Mouse (Mus musculus) CH12.LX (cell line): ENCODE measurements around the gene Lif. TPM values are rescaled to one million over a fixed set of nuclear protein-coding genes. Genes with fewer than 3 reads are reported as not detected.

Source experiments
- DNase-seq: peaks from one replicate; pipeline ENCODE4 v3.0.0-alpha.2; 2013; ENCODE audit errors: extremely low read depth
- H3K27ac ChIP-seq: 2 replicates; pipeline ENCODE4 v1.5.1; 2012; ENCODE audit warnings: low read depth, mild to moderate bottlenecking, control low read depth, moderate library complexity; ENCODE audit not compliant: insufficient read depth
- H3K27me3 ChIP-seq: replicated peaks from 2 replicates; pipeline ENCODE3; 2012; ENCODE audit warnings: inconsistent platforms
- H3K36me3 ChIP-seq, 2 experiments: replicated peaks in 1 of 2; 2 replicates each; pipeline versions ENCODE3 to v1.6.1; 2012; ENCODE audit warnings: inconsistent platforms in 1 of 2, low read length in 1 of 2, mild to moderate bottlenecking in 1 of 2, mixed read lengths in 1 of 2, moderate library complexity in 1 of 2; ENCODE audit not compliant: control insufficient read depth in 1 of 2, insufficient read depth in 1 of 2
- H3K4me1 ChIP-seq, 2 experiments: 2 replicates each; pipeline ENCODE4 v1.6.1; 2012; ENCODE audit warnings: inconsistent platforms in 1 of 2, moderate library complexity in 1 of 2; ENCODE audit not compliant: insufficient read depth in 2 of 2, control insufficient read depth in 1 of 2
- H3K4me2 ChIP-seq: 2 replicates; pipeline ENCODE4 v1.6.1; 2012; ENCODE audit warnings: low read depth, mild to moderate bottlenecking, control low read depth; ENCODE audit not compliant: poor library complexity, insufficient read depth, severe bottlenecking
- H3K4me3 ChIP-seq, 3 experiments: fragments of 150-350 bp in 1 of 3; sonication (generic) in 1 of 3; replicated peaks in 1 of 3; 2 replicates each; pipeline versions ENCODE3 to v1.5.1; 2011 to 2012; ENCODE audit warnings: low read depth in 2 of 3, low read length in 2 of 3, mild to moderate bottlenecking in 2 of 3, moderate library complexity in 2 of 3, control low read depth in 1 of 3, improper control_type of control experiment in 1 of 3, inconsistent platforms in 1 of 3, mixed read lengths in 1 of 3; ENCODE audit not compliant: poor library complexity in 1 of 3
- H3K79me2 ChIP-seq: replicated peaks from 2 replicates; pipeline ENCODE4 v1.6.1; 2012; ENCODE audit warnings: mild to moderate bottlenecking, moderate library complexity; ENCODE audit not compliant: control insufficient read depth, poor library complexity, insufficient read depth, severe bottlenecking; ENCODE audit errors: extremely low read depth
- H3K9ac ChIP-seq: 2 replicates; pipeline ENCODE4 v1.6.1; 2012; ENCODE audit warnings: low read depth, mild to moderate bottlenecking, control low read depth, moderate library complexity; ENCODE audit not compliant: insufficient read depth
- H3K9me3 ChIP-seq: replicated peaks from 2 replicates; pipeline ENCODE3; 2012; ENCODE audit warnings: low read length, inconsistent platforms, mixed read lengths
- BHLHE40 ChIP-seq: IDR thresholded peaks from 2 replicates; pipeline ENCODE4 v1.6.1; 2011; ENCODE audit warnings: mild to moderate bottlenecking, low read depth, low read length, improper control_type of control experiment
- CHD2 ChIP-seq: IDR thresholded peaks from 2 replicates; pipeline ENCODE4 v1.6.1; 2011; ENCODE audit warnings: low read length, improper control_type of control experiment
- E2F4 ChIP-seq: IDR thresholded peaks from 2 replicates; pipeline ENCODE4 v1.6.1; 2011; ENCODE audit warnings: low read depth, low read length, improper control_type of control experiment; ENCODE audit not compliant: insufficient replicate concordance
- ELF1 ChIP-seq: IDR thresholded peaks from 2 replicates; pipeline ENCODE4 v1.6.1; 2014; ENCODE audit warnings: low read depth, mild to moderate bottlenecking, inconsistent platforms, low read length, improper control_type of control experiment
- EP300 ChIP-seq: IDR thresholded peaks from 2 replicates; pipeline ENCODE4 v1.6.1; 2011; ENCODE audit warnings: low read length, improper control_type of control experiment
- ETS1 ChIP-seq: conservative IDR thresholded peaks from 2 replicates; pipeline ENCODE4 v1.6.1; 2012; ENCODE audit warnings: low read depth, mild to moderate bottlenecking, inconsistent platforms, low read length, improper control_type of control experiment, moderate library complexity
- GABPA ChIP-seq: IDR thresholded peaks from 2 replicates; pipeline ENCODE4 v1.6.1; 2012; ENCODE audit warnings: low read depth, low read length, improper control_type of control experiment, inconsistent platforms; ENCODE audit not compliant: insufficient replicate concordance
- HCFC1 ChIP-seq: IDR thresholded peaks from 2 replicates; pipeline ENCODE4 v1.6.1; 2012; ENCODE audit warnings: low read depth, mild to moderate bottlenecking, inconsistent platforms, low read length, improper control_type of control experiment
- IRF4 ChIP-seq: IDR thresholded peaks from 2 replicates; pipeline ENCODE4 v1.6.1; 2014; ENCODE audit warnings: low read depth, mild to moderate bottlenecking, inconsistent platforms, low read length, improper control_type of control experiment
- JUN ChIP-seq: IDR thresholded peaks from 2 replicates; pipeline ENCODE4 v1.6.1; 2011; ENCODE audit warnings: low read depth, mild to moderate bottlenecking, low read length, improper control_type of control experiment, moderate library complexity; ENCODE audit not compliant: insufficient read depth
- JUND ChIP-seq: conservative IDR thresholded peaks from 2 replicates; pipeline ENCODE4 v1.6.1; 2011; ENCODE audit warnings: low read depth, low read length, improper control_type of control experiment
- MAFK ChIP-seq: IDR thresholded peaks from 2 replicates; pipeline ENCODE4 v1.6.1; 2011; ENCODE audit warnings: low read length, improper control_type of control experiment; ENCODE audit not compliant: insufficient replicate concordance
- MAX ChIP-seq: IDR thresholded peaks from 2 replicates; pipeline ENCODE4 v1.6.1; 2011; ENCODE audit warnings: low read length, improper control_type of control experiment
- MAZ ChIP-seq: IDR thresholded peaks from 2 replicates; pipeline ENCODE4 v1.6.1; 2012; ENCODE audit warnings: low read depth, mild to moderate bottlenecking, inconsistent platforms, low read length, improper control_type of control experiment, moderate library complexity
- MXI1 ChIP-seq: IDR thresholded peaks from 2 replicates; pipeline ENCODE4 v1.6.1; 2011; ENCODE audit warnings: mild to moderate bottlenecking, low read depth, low read length, improper control_type of control experiment
- MYC ChIP-seq: IDR thresholded peaks from 2 replicates; pipeline ENCODE4 v1.6.1; 2011; ENCODE audit warnings: low read depth, mild to moderate bottlenecking, improper control_type of control experiment, low read length
- NELFE ChIP-seq: IDR thresholded peaks from 2 replicates; pipeline ENCODE4 v1.6.1; 2011; ENCODE audit warnings: low read depth, low read length, improper control_type of control experiment
- POLR2AphosphoS2 ChIP-seq: IDR thresholded peaks from 2 replicates; pipeline ENCODE4 v1.6.1; 2011; ENCODE audit warnings: low read depth, low read length, improper control_type of control experiment
- RAD21 ChIP-seq: IDR thresholded peaks from 2 replicates; pipeline ENCODE4 v1.6.1; 2011; ENCODE audit warnings: low read depth, mild to moderate bottlenecking, low read length, improper control_type of control experiment, moderate library complexity
- RCOR1 ChIP-seq: conservative IDR thresholded peaks from 2 replicates; pipeline ENCODE4 v1.6.1; 2012; ENCODE audit warnings: low read depth, mild to moderate bottlenecking, inconsistent platforms, low read length, improper control_type of control experiment
- SIN3A ChIP-seq: IDR thresholded peaks from 2 replicates; pipeline ENCODE4 v1.6.1; 2012; ENCODE audit warnings: low read length, improper control_type of control experiment, inconsistent platforms
- SMC3 ChIP-seq: IDR thresholded peaks from 2 replicates; pipeline ENCODE4 v1.6.1; 2011; ENCODE audit warnings: low read depth, low read length, improper control_type of control experiment
- UBTF ChIP-seq: IDR thresholded peaks from 2 replicates; pipeline ENCODE4 v1.6.1; 2012; ENCODE audit warnings: low read depth, mild to moderate bottlenecking, inconsistent platforms, low read length, improper control_type of control experiment, moderate library complexity
- USF1 ChIP-seq: IDR thresholded peaks from 2 replicates; pipeline ENCODE4 v1.6.1; 2014; ENCODE audit warnings: low read depth, mild to moderate bottlenecking, inconsistent platforms, low read length, improper control_type of control experiment
- USF2 ChIP-seq: conservative IDR thresholded peaks from 2 replicates; pipeline ENCODE4 v1.6.1; 2011; ENCODE audit warnings: low read depth, low read length, improper control_type of control experiment
- ZC3H11A ChIP-seq: IDR thresholded peaks from 2 replicates; pipeline ENCODE4 v1.6.1; 2012; ENCODE audit warnings: low read depth, mild to moderate bottlenecking, inconsistent platforms, low read length, improper control_type of control experiment
- ZKSCAN1 ChIP-seq: IDR thresholded peaks from 2 replicates; pipeline ENCODE4 v1.6.1; 2012; ENCODE audit warnings: low read depth, inconsistent platforms, low read length, improper control_type of control experiment, borderline replicate concordance
- ZMIZ1 ChIP-seq: IDR thresholded peaks from 2 replicates; pipeline ENCODE4 v1.6.1; 2012; ENCODE audit warnings: low read depth, mild to moderate bottlenecking, inconsistent platforms, low read length, improper control_type of control experiment
- dilution Hi-C: fragments of 300-500 bp; cut with MboI; formaldehyde crosslinking; loops from 2 replicates; pipeline ENCODE4 v1.14.3; 2020; ENCODE audit warnings: low sequenced_read_pairs; ENCODE audit not compliant: extremely low pct_unique_long_range_greater_than_20kb, extremely low pct_ligation_motif_present
- in situ Hi-C: fragments of 300-500 bp; cut with MboI; formaldehyde crosslinking; loops from 3 replicates; pipeline ENCODE4 v1.14.3; 2019; ENCODE audit warnings: low sequenced_read_pairs, low pct_ligation_motif_present, low pct_unique_long_range_greater_than_20kb, mixed read lengths
- polyA plus RNA-seq: library from polyadenylated mRNA; unstranded; fragments of >175 nt; gene quantifications from 2 replicates; pipeline ENCODE4 v1.2.1, GENCODE M21; 2012; ENCODE audit warnings: low read depth; ENCODE audit not compliant: insufficient read length
- total RNA-seq, 2 experiments: library from RNA; depleted of rRNA; stranded (reverse); fragments of 300-350 nt in 1 of 2; fragments of >200 nt in 1 of 2; gene quantifications; 2 replicates each; pipeline ENCODE4 v1.2.3; 2012 to 2014

Gene Lif
- total and polyA plus RNA-seq, 3 experiments, result 0.05 to 1.8 (median 0.17) TPM

GRCm38 (mm10) chr11:4213107-4213506 lies 44.2 kb upstream of the Lif start:
- in situ Hi-C loops, result loop anchor here (10.0 kb wide), 1 partner anchor 208 kb away; no protein-coding TSS in a partner anchor
- Histone ChIP-seq H3K4me3 (no peak overlapping the region), H3K27ac (no peak overlapping the region), H3K9ac (no peak overlapping the region), H3K9me3 (no peaks in the 10 kb centered on the region), H3K4me1 (peaks cover 0 to 14% of the 10 kb centered on the region in 2 experiments; a peak in 2 of 4 replicates), H3K27me3 (no peaks in the 10 kb centered on the region), H3K79me2 (no peaks in the 10 kb centered on the region), H3K36me3 (peaks cover 55 to 86% of the 10 kb centered on the region in 2 experiments), H3K4me2 (no peak overlapping the region)
- TF ChIP-seq RAD21 (no peak), ELF1 (no peak), POLR2AphosphoS2 (no peak), RCOR1 (no peak), ZKSCAN1 (no peak), CHD2 (no peak), SMC3 (no peak), ETS1 (no peak), MXI1 (no peak), NELFE (no peak), JUND (no peak), BHLHE40 (no peak), E2F4 (no peak), MAX (no peak), UBTF (no peak)
- DNase-seq, result no peak
- dilution Hi-C loops, result no loop called here

- no peaks in the 10 kb centered on the region for H3K27me3 ChIP-seq
- H3K36me3 ChIP-seq, result peaks cover 48 to 71% of the 10 kb centered on the region in 2 experiments
- no peak overlapping the region for H3K4me3 ChIP-seq
- no peaks in the 10 kb centered on the region for H3K79me2 ChIP-seq
- H3K4me1 ChIP-seq, result peaks cover 0 to 23% of the 10 kb centered on the region in 2 experiments; a peak in 2 of 4 replicates
- no peak overlapping the region for H3K9ac ChIP-seq
- TF ChIP-seq SMC3 (no peak), POLR2AphosphoS2 (no peak), MAFK (no peak), USF2 (no peak), ZC3H11A (no peak), BHLHE40 (no peak), SIN3A (no peak), RCOR1 (no peak), GABPA (no peak), CHD2 (no peak), MXI1 (no peak), MYC (no peak), MAZ (no peak), EP300 (no peak), USF1 (no peak), ELF1 (no peak), ZMIZ1 (no peak), HCFC1 (no peak), JUN (no peak), IRF4 (no peak)
- TF ChIP-seq, all 38 proteins: peak for 0
- no peak overlapping the region for H3K27ac ChIP-seq
- dilution Hi-C loops, result no loop called here
- H3K4me2 ChIP-seq, result no peak overlapping the region
- in situ Hi-C loops, result loop anchor here (10.0 kb wide), 1 partner anchor 210 kb away; no protein-coding TSS in a partner anchor
- no peaks in the 10 kb centered on the region for H3K9me3 ChIP-seq
- DNase-seq, result no peak
Measured at GRCm38 (mm10) chr11:4214572-4214971, 42.8 kb upstream of the Lif start.
